Mouse (Mus musculus) brain, embryonic 14.5 days (tissue): ENCODE measurements around the gene Lysmd4.

ENCODE experiments used
- CTCF ChIP-seq: fragments of 200-500 bp; IDR thresholded peaks from 2 replicates; pipeline ENCODE4 v1.5.1; 2012; ENCODE audit warnings: inconsistent platforms, mild to moderate bottlenecking, moderate library complexity, borderline replicate concordance; ENCODE audit not compliant: insufficient read depth, insufficient read length; ENCODE audit errors: extremely low read depth
- POLR2A ChIP-seq: fragments of 200-500 bp; IDR thresholded peaks from 2 replicates; pipeline ENCODE4 v1.6.1; 2012; ENCODE audit warnings: mild to moderate bottlenecking, inconsistent platforms, borderline replicate concordance; ENCODE audit not compliant: poor library complexity, insufficient read depth, insufficient read length, severe bottlenecking; ENCODE audit errors: extremely low read depth

- TF ChIP-seq CTCF (no peak), POLR2A (no peak)
These were observed 85.8 kb downstream of the Lysmd4 start for GRCm38 (mm10) chr7:67308102-67308501.
